22 mouse cellular contexts compared by ENCODE assay signal in genomic region chr9:102623581-102623980, GRCm38 (mm10).
"Had no signal": no experiment of that assay in that cellular context is flagged by ENCODE, and none has a peak within 500 bp of the region (broad histone marks: within the 10 kb centered on the region; RNA-seq: fewer than 3 reads in every experiment).

No protein-coding gene starts in this region.

- DNase-seq: kidney, adult 11 months; kidney, adult 8-10 months; kidney, postnatal 10 days; kidney, postnatal 4 days; layer of hippocampus, postnatal 36 days; left cerebral cortex, postnatal 4 days; right cerebral cortex, adult 18-20 months; right cerebral cortex, postnatal 25 days; spleen, adult 18-20 months; thymus, postnatal 25 days had no signal

- H3K36me3 ChIP-seq: intestine, embryonic 15.5 days; midbrain, embryonic 15.5 days; stomach, embryonic 15.5 days had no signal

- H3K27me3 ChIP-seq: intestine, embryonic 15.5 days; kidney, embryonic 15.5 days; limb, embryonic 12.5 days; limb, embryonic 15.5 days; midbrain, embryonic 12.5 days; midbrain, embryonic 15.5 days; neural tube, embryonic 12.5 days; neural tube, embryonic 15.5 days; stomach, embryonic 15.5 days had no signal

- ATAC-seq: hindbrain, embryonic 16.5 days; intestine, embryonic 15.5 days; midbrain, embryonic 15.5 days had no signal

- H3K4me2 ChIP-seq: intestine, embryonic 15.5 days; kidney, embryonic 15.5 days; limb, embryonic 12.5 days; limb, embryonic 15.5 days; midbrain, embryonic 12.5 days; midbrain, embryonic 15.5 days; neural tube, embryonic 12.5 days; neural tube, embryonic 15.5 days; stomach, embryonic 15.5 days had no signal

- H3K27ac ChIP-seq: intestine, embryonic 15.5 days; left cerebral cortex, adult 2 months; limb, embryonic 12.5 days; limb, embryonic 15.5 days; macrophage; midbrain, embryonic 12.5 days; midbrain, embryonic 15.5 days; neural tube, embryonic 12.5 days; neural tube, embryonic 15.5 days; stomach, embryonic 15.5 days had no signal

- H3K9me3 ChIP-seq: intestine, embryonic 15.5 days; kidney, embryonic 15.5 days; limb, embryonic 12.5 days; limb, embryonic 15.5 days; midbrain, embryonic 12.5 days; midbrain, embryonic 15.5 days; neural tube, embryonic 12.5 days; neural tube, embryonic 15.5 days; stomach, embryonic 15.5 days had no signal

- H3K4me3 ChIP-seq: intestine, embryonic 15.5 days; kidney, embryonic 15.5 days; left cerebral cortex, adult 2 months; limb, embryonic 12.5 days; limb, embryonic 15.5 days; midbrain, embryonic 12.5 days; midbrain, embryonic 15.5 days; neural tube, embryonic 12.5 days; neural tube, embryonic 15.5 days; stomach, embryonic 15.5 days had no signal

- H3K9ac ChIP-seq: intestine, embryonic 15.5 days; kidney, embryonic 15.5 days; limb, embryonic 12.5 days; limb, embryonic 15.5 days; midbrain, embryonic 12.5 days; midbrain, embryonic 15.5 days; neural tube, embryonic 12.5 days; neural tube, embryonic 15.5 days; stomach, embryonic 15.5 days had no signal
